Mouse (Mus musculus) embryonic fibroblast, embryonic 13.5 days (primary cell): ENCODE results near the gene Gnat1.

Source experiments
- CTCF ChIP-seq: IDR thresholded peaks from 2 replicates; pipeline ENCODE4 v1.5.1; 2011; ENCODE audit warnings: mild to moderate bottlenecking, control low read depth, low read length, moderate library complexity, borderline replicate concordance; ENCODE audit not compliant: insufficient read depth
- POLR2A ChIP-seq: IDR thresholded peaks from 2 replicates; pipeline ENCODE4 v1.6.1; 2011; ENCODE audit warnings: low read depth, mild to moderate bottlenecking, control low read depth, low read length, moderate library complexity

DNA sequence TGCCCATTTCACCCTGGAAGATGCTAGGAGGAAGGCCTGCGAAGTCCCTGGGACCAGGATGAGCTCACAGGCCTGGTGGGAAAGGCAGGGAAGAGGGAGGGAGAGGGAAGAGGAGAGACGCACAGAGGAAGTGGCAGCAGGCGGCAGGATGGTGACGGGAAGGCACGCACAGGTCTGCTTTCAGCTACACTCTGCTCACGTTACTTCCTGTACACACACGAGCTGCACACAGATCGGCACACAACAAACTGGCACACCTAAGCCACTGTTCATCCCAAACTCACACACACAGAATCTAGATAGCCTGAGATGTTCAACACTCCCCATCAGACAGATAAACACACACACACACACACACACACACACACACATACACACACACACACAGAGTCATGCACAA, 10.9 kb upstream of the Gnat1 start:
- TF ChIP-seq CTCF (no peak), POLR2A (no peak)
